Mouse (Mus musculus): ENCODE measurements around the gene Thap11.

DNA sequence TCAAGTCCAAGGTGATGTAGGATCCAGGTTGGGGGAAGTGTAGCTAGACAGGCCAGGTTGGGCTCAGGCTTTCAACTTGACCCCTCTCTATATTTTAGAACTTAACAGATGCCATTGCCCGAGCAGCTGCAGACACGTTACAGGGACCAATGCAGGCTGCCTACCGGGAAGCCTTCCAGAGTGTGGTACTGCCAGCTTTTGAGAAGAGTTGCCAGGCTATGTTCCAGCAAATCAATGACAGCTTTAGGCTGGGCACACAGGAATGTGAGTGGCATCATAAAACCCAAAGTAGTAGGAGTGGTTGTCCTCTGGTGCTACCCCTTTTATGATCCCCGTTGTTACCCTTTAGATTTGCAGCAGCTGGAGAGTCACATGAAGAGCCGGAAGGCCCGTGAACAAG is 35.9 kb downstream of the Thap11 start:
- TF ChIP-seq EP300 (optimal IDR thresholded peaks at IDR 0.05): no peak
- no peak for TF ChIP-seq CTCF (IDR thresholded peaks at IDR 0.05; ENCODE audit: low read depth)
